Mouse (Mus musculus): ENCODE measurements at regions not wholly inside any gene's neighbourhood (a gene's known extent, or its start where the extent isn't known, plus 50 kb on each side); places are given as distances from the start of the nearest gene placed in this dataset.

- no peak for DNase-seq (ENCODE audit: low spot score in 2 of 2)
These were observed 235.3 kb upstream of the Adgrl2 start for GRCm38 (mm10) chr3:149225684-149226083.

- DNase-seq (ENCODE audit: low spot score in 2 of 2), result no peak
These were observed 233.9 kb upstream of the Adgrl2 start for GRCm38 (mm10) chr3:149224271-149224670.

DNA sequence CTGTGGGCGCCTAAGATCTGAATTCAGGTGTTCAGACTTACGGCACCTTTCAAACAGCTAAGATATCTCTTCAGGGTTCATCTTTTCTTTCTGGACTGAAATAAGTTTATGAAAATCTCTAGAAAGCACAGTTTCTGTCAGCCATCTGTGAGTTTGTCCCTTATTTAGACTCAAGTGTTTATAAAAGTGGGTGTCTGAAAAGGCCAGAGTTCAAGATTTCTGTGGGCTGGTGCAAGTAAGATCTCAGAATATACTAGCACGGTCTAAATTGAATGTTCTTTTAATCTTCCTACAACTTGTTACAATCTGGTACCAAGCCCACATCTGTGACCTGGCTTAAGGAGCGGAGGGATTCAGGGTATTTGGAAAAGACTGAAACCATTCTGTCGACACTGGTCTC is 233.4 kb upstream of the Adgrl2 start:
- no peak for DNase-seq (ENCODE audit: low spot score in 2 of 2)

GRCm38 (mm10) chr3:149220958-149221357 is 230.6 kb upstream of the Adgrl2 start:
- DNase-seq (ENCODE audit: low spot score in 2 of 2), result no peak

DNA sequence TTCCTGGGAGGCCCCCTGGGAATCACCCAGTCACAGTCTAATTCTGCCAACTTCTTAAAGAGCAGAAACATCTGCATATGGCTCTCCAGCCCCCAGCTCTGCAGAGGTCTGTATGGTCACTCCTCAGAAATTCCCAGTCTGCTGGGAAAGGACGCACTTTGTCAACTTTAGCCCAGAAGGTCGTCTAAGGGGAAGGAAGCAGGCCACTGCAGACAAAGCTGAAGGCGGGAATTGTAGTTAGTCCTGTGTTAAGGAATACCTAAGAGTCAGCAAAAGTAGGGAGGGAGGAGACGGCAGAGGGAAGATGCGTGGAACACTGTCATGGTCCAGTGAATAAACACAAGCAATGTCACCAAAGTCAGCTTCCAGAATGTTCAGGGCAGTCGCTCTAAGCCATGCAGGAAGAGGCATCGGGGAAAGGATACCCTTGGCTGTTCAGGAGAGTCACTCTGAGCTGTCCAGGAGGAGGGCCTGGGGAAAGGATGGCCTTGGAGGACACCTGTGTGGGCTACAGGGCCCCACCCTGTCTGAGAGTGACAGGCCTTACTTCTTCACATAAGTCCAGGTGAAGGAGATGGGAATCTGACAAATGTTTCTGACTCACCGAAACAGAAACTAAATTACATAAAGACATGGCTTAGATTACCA is 230.1 kb upstream of the Adgrl2 start:
- no peak for DNase-seq (ENCODE audit: low spot score in 2 of 2)

GRCm38 (mm10) chr3:149219381-149220303 is 229.3 kb upstream of the Adgrl2 start:
- peak in 1 of 2 experiments; percentile 22 for DNase-seq (ENCODE audit: low spot score in 2 of 2)

GRCm38 (mm10) chr3:149217916-149218803 is 227.8 kb upstream of the Adgrl2 start:
- DNase-seq (ENCODE audit: low spot score in 2 of 2), result no peak

GRCm38 (mm10) chr3:149216759-149217400 is 226.5 kb upstream of the Adgrl2 start:
- DNase-seq (ENCODE audit: low spot score in 2 of 2), result no peak

DNA sequence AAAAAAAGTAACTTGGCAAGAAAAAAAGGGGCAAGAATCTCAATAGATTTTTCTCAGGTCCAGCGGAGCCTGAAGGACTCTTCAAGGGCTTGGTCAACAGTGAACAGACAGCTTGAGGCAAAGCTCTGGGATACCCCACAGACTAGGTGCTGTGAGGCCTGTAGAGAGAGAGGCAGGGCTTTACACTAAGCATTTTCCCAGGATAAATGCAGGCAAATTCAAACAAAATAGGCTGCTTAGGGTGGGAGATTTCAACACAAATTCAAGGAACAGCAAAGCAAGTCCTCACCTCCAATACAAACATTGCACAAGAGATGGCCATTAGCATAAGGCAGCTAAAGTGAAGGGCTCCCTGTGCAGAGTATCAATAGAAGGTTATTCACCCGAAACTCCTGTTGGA is 225.3 kb upstream of the Adgrl2 start:
- DNase-seq (ENCODE audit: low spot score in 2 of 2), result no peak

- DNase-seq (ENCODE audit: low spot score in 2 of 2), result no peak
These were observed 221.6 kb upstream of the Adgrl2 start for GRCm38 (mm10) chr3:149211909-149212308.

DNA sequence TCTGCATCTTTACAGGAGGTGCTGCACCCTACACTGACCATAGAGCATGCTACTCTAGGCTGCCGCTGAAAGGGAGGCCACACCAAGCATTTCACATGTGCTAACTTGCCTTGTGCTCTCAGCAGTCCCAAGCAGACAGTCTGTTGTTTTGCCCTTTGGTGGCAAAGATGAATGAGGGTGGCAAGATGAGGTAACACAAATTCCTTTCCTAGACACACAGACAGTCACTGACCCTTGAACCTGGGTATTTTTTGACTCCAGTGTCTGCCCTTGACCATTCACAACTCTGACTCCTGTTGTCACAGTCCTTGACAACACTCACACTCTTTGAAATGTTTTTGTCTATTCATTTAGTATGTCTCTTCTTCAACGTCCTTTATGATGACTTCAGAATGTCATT is 218.9 kb upstream of the Adgrl2 start:
- DNase-seq (ENCODE audit: low spot score in 2 of 2), result no peak

GRCm38 (mm10) chr3:149203451-149203850 is 213.1 kb upstream of the Adgrl2 start:
- DNase-seq (ENCODE audit: low spot score in 2 of 2), result no peak

GRCm38 (mm10) chr3:149196477-149197185 is 206.3 kb upstream of the Adgrl2 start:
- DNase-seq (ENCODE audit: low spot score in 2 of 2), result no peak

DNA sequence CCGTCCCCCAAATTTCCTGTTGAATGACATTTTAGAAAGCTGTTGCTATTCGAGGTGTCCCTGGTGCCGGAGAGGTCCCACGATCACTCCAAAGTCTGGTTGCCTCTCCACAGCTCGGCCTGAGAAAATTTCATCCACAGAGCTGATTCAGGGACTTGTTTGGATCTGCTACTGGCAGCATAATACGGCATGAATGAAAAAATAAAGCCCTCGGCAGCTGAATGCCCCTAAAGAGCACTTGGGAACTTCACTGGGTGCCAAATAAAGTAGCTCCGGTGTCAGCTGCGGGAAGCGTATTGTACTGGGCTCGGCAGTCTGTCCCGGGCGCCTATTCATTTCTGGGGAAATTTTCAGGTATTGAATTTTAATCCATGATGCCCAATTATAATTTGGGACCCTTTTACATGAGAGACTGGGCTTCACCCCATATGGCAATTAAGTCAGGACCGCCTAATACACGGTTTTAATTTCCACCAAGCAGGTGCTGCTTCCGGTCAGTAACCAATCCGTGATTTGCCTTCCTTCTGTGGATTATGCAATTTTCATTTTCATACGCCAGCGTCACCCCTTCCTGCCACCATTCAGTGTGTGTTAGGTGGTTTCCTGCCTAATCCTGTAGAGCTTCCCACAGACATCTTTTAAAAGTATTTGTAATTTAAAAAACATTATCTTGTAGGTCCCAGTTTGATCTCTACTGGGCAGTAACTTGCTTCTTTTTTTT is 200.7 kb upstream of the Adgrl2 start:
- DNase-seq (ENCODE audit: low spot score in 2 of 2), result peak in 1 of 2 experiments; percentile 23

GRCm38 (mm10) chr3:149184136-149184551 is 193.8 kb upstream of the Adgrl2 start:
- DNase-seq (ENCODE audit: low spot score in 2 of 2), result no peak

DNA sequence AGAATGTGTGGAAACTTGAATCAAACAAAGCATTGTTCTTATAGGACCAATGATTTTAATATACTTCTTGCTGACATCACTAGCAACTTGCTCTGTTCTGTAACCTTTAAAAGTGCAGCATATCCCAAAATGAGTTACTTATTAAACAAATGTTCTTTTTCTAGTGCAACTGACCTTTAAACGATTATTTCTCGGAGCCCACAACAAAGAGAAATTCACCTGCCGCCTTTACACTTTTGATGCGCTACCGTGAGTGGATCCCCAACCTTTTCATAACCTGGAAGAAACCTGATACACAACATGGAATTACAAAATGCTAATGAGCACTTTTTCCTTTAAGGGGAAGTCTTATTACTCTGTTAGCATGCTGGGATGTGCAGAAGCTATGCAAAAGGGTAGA is 191.7 kb upstream of the Adgrl2 start:
- DNase-seq (ENCODE audit: low spot score in 2 of 2), result no peak

GRCm38 (mm10) chr3:149180129-149180528 is 189.8 kb upstream of the Adgrl2 start:
- no peak for DNase-seq (ENCODE audit: low spot score in 2 of 2)

DNA sequence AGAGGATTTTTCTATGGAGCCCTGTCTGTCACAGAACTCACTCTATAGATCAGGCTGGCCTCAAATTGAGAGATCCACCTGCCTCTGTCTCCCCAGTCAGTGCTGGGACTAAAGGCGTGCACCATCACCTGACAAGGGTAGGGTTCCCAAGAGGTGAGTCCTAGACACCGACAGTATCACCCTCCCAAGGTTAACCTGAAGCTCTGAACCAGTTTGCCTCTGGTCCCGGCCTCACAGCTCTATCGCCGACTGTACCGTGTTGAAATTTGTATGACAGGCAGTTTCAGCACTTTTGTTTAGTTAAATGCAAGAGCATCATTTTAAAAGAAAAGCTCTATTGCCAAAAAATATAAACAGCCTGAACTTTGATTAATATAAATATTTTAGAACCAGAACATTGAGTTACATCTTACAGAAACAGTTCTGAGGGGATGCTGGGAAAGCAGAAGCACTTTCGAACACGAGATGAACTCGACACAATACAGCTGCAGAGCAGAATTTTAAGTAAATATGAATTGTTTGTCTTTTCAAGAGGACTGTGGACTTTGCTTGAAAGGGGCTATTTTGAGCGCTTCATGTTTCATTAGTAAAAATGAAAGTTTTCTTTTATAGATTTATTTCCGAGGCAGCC is 189.2 kb upstream of the Adgrl2 start:
- DNase-seq (ENCODE audit: low spot score in 2 of 2), result no peak

GRCm38 (mm10) chr3:149178891-149179290 is 188.5 kb upstream of the Adgrl2 start:
- DNase-seq (ENCODE audit: low spot score in 2 of 2), result no peak

Data from frontal cortex, postnatal 36 days (tissue).